Mouse (Mus musculus) cerebellum, postnatal 36 days (tissue): ENCODE results near the gene Zfp408.
A peak's percentile ranks its signal among the peaks of the same experiment; 100 is the strongest.

Experiments used
- DNase-seq, 2 experiments: peaks; one replicate each; pipeline ENCODE4 v3.0.0; 2021 to 2022; ENCODE audit warnings: mixed read lengths in 2 of 2

Zfp408 gene

DNA sequence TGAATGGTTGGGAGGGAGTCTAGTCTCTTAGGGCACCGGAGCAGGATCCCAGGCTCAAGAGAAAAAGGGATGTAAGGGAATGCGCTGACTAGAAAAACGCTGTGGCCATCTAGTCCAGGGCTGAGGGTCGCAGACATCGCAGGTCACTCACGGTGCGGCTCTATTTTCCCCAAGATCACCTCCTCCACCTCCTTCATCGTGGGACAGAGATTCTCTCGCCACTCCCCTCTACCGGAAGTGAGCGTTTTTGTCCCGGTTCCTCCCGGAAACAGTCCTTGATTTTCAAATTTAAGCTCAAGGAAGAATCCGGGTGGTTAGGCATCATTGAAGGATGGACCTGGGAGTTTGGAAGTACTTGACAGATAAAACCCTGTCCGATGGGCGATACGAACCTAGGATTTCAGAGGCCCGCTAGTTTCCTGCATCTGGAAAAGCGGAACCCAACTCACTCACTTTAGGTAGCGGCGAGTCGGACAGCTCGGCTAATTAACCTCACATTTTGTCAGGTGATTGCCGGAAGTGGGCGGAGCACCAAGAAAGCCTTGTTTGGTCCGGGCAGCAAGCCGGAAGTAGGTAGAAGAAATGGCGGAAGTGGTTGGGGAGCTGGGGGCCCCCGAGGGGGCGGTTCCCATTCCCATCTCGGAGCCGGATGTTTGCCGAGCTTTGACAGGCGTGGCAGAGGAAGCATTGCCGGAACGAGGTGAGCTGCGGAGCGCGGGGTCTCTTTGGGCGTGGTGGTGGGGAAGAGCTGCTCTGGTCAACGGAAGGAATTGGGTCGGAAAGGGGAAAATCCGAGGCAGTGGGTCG lies at the start of gene Zfp408, which contains the start of gene Arhgap1:
Gene Zfp408 (minus strand): TSS at position 239 of the 807 bp plus-strand sequence.
Gene Arhgap1 (plus strand): TSS at position 308 of the 807 bp plus-strand sequence.
- DNase-seq: peak; percentile 97 to 99

DNA sequence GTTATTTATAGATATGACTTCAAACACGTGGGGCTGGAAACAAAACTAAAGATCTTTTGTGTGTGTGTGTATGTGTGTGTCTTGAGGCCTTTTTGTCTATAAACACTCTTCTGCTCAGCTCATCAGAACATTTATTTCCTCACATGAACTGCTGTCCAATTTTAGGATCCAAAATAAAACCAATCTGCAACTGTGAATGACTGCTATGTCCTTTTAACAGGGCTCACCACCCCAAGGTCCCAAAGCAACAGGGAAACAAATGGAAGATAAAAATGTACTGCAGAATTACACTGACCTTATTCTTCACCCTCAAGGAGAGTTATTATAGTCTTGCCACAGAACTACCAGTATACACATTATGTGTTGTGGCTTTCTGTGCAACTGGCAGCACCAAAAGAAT lies 49.6 kb upstream of the Zfp408 start:
- no peak for DNase-seq

DNA sequence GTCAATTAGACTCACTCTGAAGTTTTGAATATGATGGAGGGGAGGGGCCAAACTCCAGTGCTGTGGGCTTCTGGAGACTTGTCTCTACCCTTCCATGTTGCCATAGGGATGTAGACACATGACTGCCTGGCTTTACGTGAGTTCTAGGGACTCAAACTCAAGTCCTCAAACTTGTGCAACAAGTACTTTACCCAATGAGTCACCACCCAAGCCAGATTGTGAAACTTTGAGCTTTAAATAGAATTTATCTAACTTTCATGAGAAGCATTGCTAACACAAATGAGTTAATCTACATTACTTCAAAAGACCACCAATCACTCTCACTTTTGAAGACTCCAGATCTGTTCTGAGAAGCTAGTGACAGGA lies 46.6 kb upstream of the Zfp408 start:
- DNase-seq: no peak

DNA sequence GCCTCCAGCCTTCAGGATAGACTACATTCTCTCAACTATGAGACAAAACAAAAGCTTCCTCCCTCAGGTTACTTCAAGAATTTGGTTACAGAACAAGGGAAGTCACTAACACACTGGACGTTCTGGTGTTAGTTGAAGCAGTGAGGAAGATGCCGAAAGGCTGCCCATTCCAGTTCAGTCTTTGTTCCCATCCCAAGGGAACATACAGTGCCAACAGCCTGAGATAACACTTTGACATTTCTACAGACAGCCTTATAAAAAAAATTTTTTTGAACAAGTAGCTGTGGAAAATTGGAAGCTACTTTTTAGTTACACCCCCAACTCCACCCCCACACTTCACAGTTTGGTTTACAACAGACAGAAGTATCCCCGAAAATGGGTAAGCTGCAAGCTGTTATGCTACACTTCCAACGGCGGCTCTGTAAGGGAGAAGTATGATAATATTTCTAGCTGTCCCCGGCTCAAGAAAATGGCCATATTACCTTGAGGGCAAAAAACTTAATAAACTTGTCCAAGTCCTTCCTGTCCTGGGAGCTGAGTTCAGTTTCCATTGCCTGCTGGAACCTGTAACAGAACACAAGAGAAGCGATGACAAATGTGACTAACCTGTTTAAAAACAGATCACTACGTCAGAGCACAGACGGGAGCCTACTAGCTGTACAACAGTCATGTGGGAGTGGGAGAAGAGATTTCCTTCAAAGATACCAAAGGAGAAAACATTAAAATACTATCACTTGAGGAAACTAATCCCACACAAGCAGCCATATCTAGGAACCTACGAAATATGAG lies 46.0 kb upstream of the Zfp408 start:
- DNase-seq: no peak

GRCm38 (mm10) chr2:91689452-91689851 lies 39.9 kb upstream of the Zfp408 start:
- DNase-seq: no peak

DNA sequence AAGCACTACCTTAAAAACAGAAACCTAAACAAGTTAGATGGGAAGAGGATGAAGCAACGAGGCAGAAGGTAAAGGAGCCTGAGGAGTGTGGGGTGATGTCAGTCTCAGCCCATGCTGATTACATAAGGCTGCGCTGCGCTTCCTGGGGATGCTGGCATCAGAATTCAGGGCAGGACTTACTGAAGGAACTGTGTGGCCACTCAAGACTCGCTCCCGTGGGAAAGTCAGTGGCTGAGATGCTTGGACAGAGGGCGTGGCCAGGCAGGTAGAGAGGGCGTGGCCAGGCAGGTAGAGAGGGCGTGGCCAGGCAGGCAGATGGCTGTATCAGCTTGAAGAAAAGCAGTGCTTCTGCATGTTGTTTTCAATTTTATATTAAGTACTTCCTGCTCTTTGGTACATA lies 34.3 kb upstream of the Zfp408 start:
- peak in 1 of 2 experiments; percentile 27 for DNase-seq

DNA sequence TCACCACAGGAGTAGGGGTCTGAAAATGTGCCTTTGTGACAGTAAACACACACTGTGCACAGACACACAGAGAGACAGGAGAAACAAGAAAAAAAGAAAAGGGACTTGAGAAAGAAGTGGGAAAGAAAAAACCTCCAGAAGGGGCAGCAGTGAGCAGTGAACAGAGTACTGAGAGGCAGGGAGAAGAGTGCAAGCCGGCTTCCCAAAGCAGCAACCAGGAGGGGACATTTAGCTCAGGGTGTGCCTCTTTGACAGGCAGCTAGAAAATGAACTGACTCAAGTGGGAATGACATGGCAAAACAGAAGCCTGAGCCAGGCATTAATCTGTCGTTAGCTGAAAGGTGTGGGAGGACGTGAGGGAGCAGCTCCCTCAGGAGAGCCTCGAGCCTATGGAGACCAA lies 33.3 kb upstream of the Zfp408 start:
- peak in 1 of 2 experiments; percentile 32 for DNase-seq

GRCm38 (mm10) chr2:91676961-91677360 lies 27.4 kb upstream of the Zfp408 start:
- no peak for DNase-seq

DNA sequence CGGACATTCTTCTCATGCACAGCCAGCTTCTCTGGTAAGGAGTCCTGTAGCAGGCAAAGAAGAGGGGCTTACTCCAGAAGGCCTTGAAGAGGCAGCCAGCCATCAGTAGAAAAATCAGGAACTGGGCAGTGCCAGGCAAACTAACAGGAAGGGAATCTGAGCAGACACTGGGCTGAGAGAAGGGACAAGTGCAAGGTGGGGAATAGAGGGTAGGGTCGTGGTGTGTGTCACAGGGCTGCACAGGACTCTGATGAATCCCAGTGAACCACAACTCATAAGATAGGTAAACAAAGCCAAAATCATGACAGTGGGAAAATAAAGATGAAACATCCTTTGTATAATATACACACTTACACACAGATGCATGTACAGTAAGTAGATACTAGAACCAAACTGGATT lies 26.8 kb upstream of the Zfp408 start:
- DNase-seq: no peak

- no peak for DNase-seq
Observed at GRCm38 (mm10) chr2:91674895-91675294, 25.3 kb upstream of the Zfp408 start.

DNA sequence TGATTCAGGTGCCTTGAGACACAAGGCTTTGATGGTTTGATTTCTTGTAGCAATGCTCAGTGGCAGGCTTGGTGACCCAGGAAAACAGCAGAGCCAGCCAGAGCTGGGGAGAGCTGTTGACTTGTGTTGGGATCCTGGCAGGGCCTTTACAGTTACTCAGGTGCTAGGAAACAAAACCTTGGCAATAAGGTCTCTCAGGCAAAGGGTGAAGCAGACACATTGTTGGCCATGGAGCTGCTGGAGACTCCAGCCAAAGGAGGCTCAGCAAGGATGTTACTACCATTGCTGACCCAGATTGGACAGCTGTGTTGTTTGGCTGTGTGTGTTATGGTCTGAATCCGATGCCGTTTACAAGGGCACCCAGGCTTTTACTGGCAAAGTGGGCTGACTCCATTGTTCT lies 24.0 kb upstream of the Zfp408 start:
- no peak for DNase-seq

- DNase-seq: no peak
Observed at GRCm38 (mm10) chr2:91670038-91670437, 20.4 kb upstream of the Zfp408 start.

DNA sequence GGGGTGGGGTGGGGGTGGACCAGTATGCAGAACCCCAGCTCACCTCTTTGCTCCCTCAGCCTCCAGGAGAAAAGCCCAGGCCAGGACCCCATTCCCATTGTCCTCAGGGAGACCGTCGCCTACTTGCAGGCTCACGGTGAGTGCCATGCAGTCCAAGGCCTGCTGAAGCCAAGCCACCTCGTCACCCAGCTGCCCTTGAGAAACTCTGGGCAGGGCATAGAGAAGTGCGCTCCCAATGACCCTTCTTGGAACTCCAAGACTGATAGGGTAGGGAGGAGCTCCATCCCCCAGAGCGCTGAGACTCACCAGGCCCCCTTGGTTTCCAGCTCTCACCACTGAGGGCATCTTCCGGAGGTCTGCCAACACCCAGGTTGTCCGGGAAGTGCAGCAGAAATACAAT lies 19.7 kb upstream of the Zfp408 start:
- no peak for DNase-seq

GRCm38 (mm10) chr2:91667747-91668146 lies 18.2 kb upstream of the Zfp408 start:
- DNase-seq: no peak

DNA sequence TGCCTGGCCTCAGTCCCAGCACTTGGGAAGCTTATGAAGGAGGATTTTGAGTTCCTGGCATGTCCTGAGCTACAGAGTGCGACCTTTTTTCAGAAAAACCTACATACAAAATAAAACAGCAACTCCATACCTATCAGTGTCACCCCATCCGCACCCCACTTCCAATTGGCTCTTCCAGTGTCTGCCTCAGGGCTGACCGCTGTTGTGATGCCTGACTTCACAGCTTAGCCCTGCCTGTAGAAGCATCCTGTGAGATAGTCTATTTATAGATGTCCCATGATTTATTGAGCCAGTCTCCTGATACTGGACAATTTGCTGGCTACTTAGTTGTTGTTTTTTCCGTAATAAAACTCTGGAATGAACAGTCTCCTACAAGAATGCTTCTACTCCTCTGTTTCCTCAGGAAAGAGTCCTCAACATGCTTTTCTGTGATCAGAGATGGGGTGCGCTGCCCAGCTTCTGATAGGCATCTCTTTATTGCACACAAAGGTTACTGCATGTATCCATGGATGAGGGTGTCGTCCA lies 16.9 kb upstream of the Zfp408 start:
- DNase-seq: no peak

- no peak for DNase-seq
Observed at GRCm38 (mm10) chr2:91664780-91665179, 15.2 kb upstream of the Zfp408 start.

DNA sequence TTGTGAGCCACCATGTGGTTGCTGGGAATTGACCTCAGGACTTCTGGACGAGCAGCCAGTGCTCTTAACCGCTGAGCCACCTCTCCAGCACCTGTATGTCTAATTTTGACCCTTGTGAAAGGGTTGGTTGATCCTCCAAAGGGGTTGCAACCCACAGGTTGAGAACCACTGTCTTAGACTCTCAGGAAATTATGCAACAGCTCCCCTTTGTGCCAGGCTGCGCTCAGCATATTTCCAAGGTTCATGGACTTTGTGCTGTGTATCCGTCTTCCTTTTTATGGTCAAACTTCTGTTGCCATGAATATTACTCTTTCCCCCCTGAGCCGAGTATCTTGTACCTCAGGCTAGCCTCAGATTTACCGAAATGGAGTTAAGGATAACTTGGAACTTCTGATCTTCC lies 11.4 kb upstream of the Zfp408 start:
- no peak for DNase-seq

GRCm38 (mm10) chr2:91659657-91660056 lies 10.1 kb upstream of the Zfp408 start:
- no peak for DNase-seq

GRCm38 (mm10) chr2:91656774-91657173 lies 7.2 kb upstream of the Zfp408 start:
- no peak for DNase-seq

DNA sequence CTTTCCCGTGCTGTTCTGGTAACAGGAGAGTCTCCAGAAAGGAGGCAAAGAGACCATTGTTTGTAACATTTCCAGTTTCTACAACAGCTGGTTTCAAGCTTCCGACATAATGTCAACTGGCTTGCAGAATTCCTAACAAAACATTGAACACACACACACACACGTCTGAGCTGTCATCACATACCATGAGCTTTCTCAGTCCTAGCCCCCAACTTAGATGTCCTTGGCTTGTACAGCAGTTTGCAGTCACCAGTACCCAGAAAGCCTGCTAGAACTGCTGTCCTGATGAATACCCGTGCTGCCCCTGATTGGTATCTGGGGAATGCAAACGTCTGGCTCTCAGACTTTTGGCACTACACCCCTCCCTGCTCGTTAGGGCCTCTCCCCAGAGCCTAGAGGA lies 6.2 kb upstream of the Zfp408 start:
- DNase-seq: no peak

DNA sequence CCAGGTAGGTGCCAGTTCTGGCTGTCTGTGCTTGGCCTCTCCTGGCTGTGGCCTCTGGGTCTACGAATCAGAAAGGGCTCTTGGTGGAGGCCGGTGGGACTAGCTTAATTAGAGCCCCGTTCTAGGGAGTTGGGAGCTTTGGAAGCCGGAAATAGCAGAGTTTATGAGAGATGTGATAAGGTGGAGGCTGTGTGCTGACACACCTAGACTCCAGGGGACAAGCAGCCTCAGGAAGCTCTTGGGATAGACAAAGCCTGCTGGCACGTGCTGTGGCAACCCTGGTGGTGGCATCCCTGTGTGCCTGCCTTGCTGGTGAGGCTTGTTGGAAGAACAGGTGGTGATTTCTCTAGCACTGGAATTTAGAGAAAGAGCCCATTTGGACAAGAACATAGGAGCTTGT lies 5.8 kb upstream of the Zfp408 start:
- DNase-seq: no peak

GRCm38 (mm10) chr2:91652863-91653262 lies 3.3 kb upstream of the Zfp408 start:
- no peak for DNase-seq

DNA sequence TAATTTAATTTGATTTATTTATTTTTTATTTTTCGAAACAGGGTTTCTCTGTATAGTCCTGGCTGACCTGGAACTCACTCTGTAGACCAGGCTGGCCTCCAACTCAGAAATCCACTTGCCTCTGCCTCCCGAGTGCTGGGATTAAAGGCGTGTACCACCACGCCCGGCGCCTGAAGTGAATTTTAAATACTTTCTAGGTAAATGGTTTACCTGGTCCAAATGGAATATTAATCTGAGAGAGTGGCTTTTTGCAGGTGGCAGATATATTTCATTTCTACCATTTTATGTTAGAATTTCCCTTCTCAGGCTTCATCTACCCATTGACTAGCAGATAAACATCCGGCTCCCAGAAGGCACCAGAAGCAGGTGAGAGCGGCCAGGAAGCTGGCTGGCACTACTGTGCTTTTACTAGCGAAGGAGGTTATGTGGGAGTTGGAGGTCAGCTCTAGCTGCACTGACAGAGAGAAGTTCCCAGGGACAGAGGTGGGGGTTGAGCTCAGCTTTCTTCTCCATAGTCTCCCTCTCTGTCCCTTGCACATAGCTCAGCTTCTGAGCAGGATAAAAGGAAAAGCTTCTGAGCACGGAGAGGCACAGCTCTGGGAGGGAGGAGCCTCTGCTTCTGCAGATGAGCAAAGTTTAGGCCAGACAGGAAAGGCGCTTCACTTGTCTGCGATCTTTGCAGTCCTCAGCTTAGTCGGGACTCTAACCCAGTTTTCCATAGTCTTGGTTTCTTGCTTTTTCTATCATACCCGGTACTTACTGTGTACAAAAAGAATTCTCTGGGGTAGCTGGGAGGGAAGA lies 2.1 kb upstream of the Zfp408 start:
- DNase-seq: no peak
